Mouse (Mus musculus): ENCODE measurements around the gene Crhr1. TPM values are rescaled to one million over a fixed set of nuclear protein-coding genes. Genes with fewer than 3 reads are reported as not detected.

Crhr1 gene
- polyA plus RNA-seq, 1 experiment from 2014 or later, result 0.51 TPM

DNA sequence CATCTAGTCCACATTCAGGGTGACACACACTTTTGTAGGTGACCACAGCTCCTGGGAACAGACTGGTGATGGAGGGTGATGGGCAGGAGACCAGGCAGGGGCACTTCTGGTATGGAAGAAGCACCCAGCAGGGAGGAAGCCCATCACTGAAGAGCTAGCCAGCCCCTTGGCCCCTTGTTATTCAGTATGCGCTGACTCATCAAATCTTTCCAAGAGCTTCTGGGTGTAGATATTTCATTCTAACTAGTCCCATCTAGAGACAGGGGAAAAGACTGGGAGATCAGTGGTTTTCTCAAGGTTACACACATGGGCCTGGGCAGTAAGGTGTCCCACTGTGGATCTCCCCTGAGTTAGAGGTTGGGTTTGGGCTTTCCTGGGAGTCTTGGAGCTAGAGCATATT lies 12.3 kb downstream of the Crhr1 start:
- Histone ChIP-seq H3K9me3 (no peaks in the 10 kb centered on the region), H3K36me3 (no peaks in the 10 kb centered on the region), H3K27ac (replicated peaks) (no peak overlapping the region), H3K4me2 (replicated peaks) (no peak overlapping the region), H3K4me3 (no peak overlapping the region), H3K9ac (replicated peaks) (no peak overlapping the region), H3K27me3 (peaks cover 6% of the 10 kb centered on the region; the same call in 1 of the 2 replicates), H3K4me1 (no peaks in the 10 kb centered on the region)
- WGBS, result 96% methylated on average over 1 of the region's 1 CpGs
- no peak for ATAC-seq (ENCODE audit: low FRiP score, low read depth)

DNA sequence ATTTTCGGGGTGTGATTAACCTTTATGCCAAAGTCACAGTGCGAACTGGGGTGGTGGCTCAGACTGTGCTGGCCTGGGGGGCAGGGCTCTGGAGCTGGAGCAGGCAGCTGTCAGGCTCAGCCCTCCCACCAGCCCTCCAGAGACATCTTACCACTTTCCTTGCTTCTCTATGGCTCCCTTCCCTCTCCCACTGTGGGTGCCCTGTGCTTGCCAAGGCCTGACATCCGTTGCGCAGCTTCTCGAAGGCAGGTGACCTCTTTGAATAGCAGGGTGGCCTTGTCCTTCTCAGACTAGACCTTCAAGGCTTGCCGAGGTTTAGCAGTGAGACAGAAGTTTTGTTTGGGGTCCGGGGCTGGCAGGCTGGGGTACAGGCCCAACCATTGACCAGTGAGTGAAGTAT lies 16.1 kb downstream of the Crhr1 start:
- no peak overlapping the region for H3K27ac ChIP-seq (replicated peaks)
- H3K9me3 ChIP-seq, result no peaks in the 10 kb centered on the region
- H3K36me3 ChIP-seq, result no peaks in the 10 kb centered on the region
- H3K4me3 ChIP-seq, result no peak overlapping the region
- no peak for ATAC-seq (ENCODE audit: low FRiP score, low read depth)
- no peak overlapping the region for H3K9ac ChIP-seq (replicated peaks)
- WGBS, result 71% methylated on average over 7 of the region's 7 CpGs
- H3K4me2 ChIP-seq (replicated peaks), result no peak overlapping the region
- H3K4me1 ChIP-seq, result peaks cover 5% of the 10 kb centered on the region; the same call in 1 of the 2 replicates
- peaks cover 9% of the 10 kb centered on the region; the same call in 1 of the 2 replicates for H3K27me3 ChIP-seq

DNA sequence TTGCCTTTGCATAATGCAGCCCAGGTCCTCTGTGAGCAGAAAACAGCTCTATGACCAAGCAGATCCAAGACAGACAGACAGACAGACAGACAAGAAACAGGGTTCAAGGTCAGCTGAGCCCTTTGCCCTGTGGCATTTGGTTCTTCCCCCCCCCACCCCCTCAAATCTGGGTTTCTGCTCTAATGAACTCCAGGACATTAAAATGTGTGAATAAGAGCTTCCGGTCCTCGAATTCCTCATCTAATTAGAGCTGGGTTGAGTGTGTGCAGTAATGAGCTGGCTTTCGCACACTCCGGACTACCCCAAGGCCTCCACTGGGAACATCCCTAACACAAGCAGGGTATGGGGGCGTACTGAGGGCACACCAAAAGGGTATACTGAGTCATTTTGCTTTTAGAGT lies 18.3 kb downstream of the Crhr1 start:
- no peaks in the 10 kb centered on the region for H3K9me3 ChIP-seq
- no peak overlapping the region for H3K27ac ChIP-seq (replicated peaks)
- H3K27me3 ChIP-seq, result peaks cover 9% of the 10 kb centered on the region; the same call in 1 of the 2 replicates
- no peak overlapping the region for H3K4me3 ChIP-seq
- no peak overlapping the region for H3K4me2 ChIP-seq (replicated peaks)
- no peak for ATAC-seq (ENCODE audit: low FRiP score, low read depth)
- no peaks in the 10 kb centered on the region for H3K36me3 ChIP-seq
- H3K9ac ChIP-seq (replicated peaks), result no peak overlapping the region
- peaks cover 5% of the 10 kb centered on the region; the same call in 1 of the 2 replicates for H3K4me1 ChIP-seq
- WGBS, result 66% methylated on average over 5 of the region's 5 CpGs

DNA sequence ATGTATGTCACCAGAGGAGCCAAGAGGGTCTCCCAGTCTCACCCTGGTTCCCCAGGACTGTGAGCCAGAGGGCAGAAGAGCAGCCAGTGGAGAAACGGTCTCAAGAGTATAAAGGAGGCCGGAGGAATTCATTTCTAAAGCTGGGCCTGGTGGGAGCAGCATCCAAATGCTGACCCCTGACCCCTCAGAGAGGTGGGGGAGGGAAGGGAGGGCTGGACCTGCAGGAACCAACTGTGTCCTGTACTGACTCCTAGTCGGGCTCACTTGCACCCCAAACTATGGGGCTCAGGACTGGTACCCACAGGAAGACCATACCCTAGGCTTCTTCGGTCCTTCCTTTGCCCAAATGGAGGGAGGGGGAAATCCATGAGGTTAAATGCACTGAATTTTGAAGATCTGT lies 21.7 kb downstream of the Crhr1 start:
- Histone ChIP-seq H3K9me3 (no peaks in the 10 kb centered on the region), H3K9ac (replicated peaks) (no peak overlapping the region), H3K27ac (replicated peaks) (no peak overlapping the region), H3K4me2 (replicated peaks) (no peak overlapping the region), H3K4me3 (no peak overlapping the region), H3K4me1 (peaks cover 20% of the 10 kb centered on the region), H3K27me3 (peaks cover 11% of the 10 kb centered on the region), H3K36me3 (no peaks in the 10 kb centered on the region)
- 51% methylated on average over 4 of the region's 4 CpGs for WGBS
- ATAC-seq (ENCODE audit: low FRiP score, low read depth), result no peak

DNA sequence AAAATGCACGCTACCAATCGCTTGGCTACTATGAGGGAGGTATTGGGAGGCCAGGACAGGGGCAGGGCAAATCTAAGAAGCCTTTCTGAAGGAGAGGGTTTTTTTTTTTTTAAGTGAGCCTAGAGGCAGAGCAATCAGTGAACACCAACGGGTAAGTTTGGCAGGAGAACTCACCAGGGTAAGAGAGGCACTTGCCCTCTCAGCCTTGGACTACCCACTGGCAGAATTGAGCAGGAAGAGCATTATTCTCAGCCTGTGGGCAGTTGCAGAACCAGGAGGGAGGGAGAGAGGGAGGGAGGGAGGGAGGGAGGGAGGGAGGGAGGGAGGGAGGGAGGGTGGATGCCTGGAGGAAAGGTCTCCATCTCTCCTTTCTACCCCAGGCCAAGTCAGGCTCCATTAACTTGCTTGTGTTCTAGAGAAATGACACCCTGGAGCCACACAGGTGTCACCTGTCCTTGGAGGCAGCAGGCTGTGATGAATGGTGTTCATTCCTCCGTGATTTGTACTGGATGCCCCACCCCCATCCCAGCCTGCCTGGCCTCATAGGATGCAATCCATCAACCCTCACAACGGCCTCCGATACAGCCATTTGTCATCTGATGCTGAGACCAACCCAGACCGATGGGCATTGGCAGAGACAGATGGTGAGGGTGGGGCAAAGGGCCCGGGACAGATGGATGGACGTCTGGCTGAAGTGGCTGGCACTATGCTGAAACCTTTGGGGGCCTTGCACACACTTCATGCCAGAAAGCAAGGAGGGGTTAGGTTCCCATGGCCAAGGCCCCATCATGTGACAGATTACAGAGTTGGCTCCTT lies 22.4 kb downstream of the Crhr1 start:
- Histone ChIP-seq H3K27ac (replicated peaks) (no peak overlapping the region), H3K4me3 (no peak overlapping the region), H3K4me2 (replicated peaks) (no peak overlapping the region), H3K36me3 (no peaks in the 10 kb centered on the region), H3K9me3 (no peaks in the 10 kb centered on the region), H3K27me3 (peaks cover 11% of the 10 kb centered on the region), H3K9ac (replicated peaks) (no peak overlapping the region), H3K4me1 (peaks cover 20% of the 10 kb centered on the region)
- WGBS, result 57% methylated on average over 9 of the region's 9 CpGs
- no peak for ATAC-seq (ENCODE audit: low FRiP score, low read depth)

DNA sequence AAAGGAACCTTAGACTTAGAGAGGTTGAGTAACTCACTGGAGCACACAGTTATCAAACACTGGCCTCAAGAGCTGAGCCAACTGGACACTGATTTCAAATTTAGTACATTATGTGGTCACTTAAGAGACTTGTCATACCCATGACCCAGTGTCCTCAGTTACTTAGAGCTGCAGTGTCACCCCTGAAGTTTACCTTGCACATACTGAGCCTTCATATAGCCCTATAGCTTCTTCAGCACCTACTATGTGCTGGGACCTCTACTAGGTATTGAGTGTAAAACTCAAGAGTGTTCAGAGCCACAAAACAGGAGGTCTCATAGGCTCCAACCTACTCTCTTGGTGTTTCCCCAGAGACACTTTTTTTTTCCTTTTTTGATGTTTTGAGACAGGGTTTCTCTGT lies 23.2 kb downstream of the Crhr1 start:
- Histone ChIP-seq H3K9ac (replicated peaks) (no peak overlapping the region), H3K27ac (replicated peaks) (no peak overlapping the region), H3K4me1 (peaks cover 18% of the 10 kb centered on the region), H3K9me3 (no peaks in the 10 kb centered on the region), H3K4me2 (replicated peaks) (no peak overlapping the region), H3K36me3 (no peaks in the 10 kb centered on the region), H3K27me3 (peaks cover 11% of the 10 kb centered on the region), H3K4me3 (no peak overlapping the region)
- ATAC-seq (ENCODE audit: low FRiP score, low read depth), result no peak

DNA sequence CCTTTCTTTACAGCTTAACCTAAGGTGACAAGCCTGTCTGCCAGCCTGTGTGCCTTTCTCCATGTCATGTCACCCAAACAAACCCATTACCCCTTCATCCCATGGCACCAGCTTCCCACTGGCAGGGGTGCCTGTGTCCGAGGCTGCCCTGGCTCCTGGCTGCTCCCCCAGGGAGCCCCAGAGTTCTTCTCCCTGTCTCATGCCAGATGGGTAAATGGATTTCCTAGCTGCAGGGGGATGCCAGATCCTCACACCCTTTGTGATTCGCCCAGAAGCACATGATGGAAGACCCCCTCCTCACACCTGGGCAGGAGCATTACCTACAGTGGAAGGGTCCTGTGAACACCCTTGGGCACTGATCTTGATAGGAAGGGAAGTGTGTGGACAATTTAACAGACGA lies 23.7 kb downstream of the Crhr1 start:
- no peak overlapping the region for H3K27ac ChIP-seq (replicated peaks)
- H3K36me3 ChIP-seq, result no peaks in the 10 kb centered on the region
- 78% methylated on average over 3 of the region's 3 CpGs for WGBS
- no peak for ATAC-seq (ENCODE audit: low FRiP score, low read depth)
- no peak overlapping the region for H3K9ac ChIP-seq (replicated peaks)
- H3K4me3 ChIP-seq, result no peak overlapping the region
- no peaks in the 10 kb centered on the region for H3K9me3 ChIP-seq
- peaks cover 15% of the 10 kb centered on the region for H3K4me1 ChIP-seq
- H3K27me3 ChIP-seq, result peaks cover 11% of the 10 kb centered on the region
- H3K4me2 ChIP-seq (replicated peaks), result no peak overlapping the region

DNA sequence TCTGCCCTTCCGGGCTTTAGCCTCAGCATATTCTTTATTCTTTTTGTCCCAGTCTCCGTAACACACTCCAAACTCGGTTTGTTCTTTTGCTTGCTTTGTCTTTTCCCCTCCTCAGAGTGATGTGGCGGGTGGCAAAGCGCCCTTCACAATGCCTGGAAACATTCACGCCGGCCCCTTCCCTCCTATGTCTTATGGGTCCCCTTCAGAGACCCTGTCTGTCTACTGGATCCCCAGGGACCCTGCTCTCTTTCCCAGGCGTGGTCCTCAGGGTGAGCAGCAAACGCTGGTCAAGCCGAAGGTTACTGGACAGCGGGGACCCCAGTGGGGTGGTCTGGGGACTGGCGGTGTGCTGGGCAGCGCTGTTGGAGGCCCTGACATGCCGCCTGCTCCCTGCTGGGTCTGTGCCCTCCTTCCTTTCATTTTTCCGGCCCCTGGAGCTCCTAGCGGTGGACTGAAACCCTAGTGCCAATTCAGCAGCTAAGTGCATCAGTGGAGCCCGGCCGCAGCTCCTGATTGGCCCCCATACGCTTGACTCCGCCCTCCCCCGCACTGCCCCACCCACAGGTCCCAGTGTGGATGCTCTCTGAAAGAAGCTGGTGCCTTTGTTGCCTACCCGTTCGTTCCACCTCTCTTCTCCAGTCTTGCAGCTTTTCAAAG lies 25.1 kb downstream of the Crhr1 start:
- Histone ChIP-seq H3K4me3 (peak overlapping the region; percentile 46), H3K9me3 (no peaks in the 10 kb centered on the region), H3K4me2 (replicated peaks) (peak overlapping the region; percentile 78), H3K4me1 (peaks cover 15% of the 10 kb centered on the region), H3K27me3 (peaks cover 11% of the 10 kb centered on the region), H3K27ac (replicated peaks) (peak overlapping the region; percentile 87), H3K9ac (replicated peaks) (peak overlapping the region; percentile 63), H3K36me3 (no peaks in the 10 kb centered on the region)
- ATAC-seq (ENCODE audit: low FRiP score, low read depth), result peak; percentile 96
- WGBS, result 3% methylated on average over 23 of the region's 23 CpGs

DNA sequence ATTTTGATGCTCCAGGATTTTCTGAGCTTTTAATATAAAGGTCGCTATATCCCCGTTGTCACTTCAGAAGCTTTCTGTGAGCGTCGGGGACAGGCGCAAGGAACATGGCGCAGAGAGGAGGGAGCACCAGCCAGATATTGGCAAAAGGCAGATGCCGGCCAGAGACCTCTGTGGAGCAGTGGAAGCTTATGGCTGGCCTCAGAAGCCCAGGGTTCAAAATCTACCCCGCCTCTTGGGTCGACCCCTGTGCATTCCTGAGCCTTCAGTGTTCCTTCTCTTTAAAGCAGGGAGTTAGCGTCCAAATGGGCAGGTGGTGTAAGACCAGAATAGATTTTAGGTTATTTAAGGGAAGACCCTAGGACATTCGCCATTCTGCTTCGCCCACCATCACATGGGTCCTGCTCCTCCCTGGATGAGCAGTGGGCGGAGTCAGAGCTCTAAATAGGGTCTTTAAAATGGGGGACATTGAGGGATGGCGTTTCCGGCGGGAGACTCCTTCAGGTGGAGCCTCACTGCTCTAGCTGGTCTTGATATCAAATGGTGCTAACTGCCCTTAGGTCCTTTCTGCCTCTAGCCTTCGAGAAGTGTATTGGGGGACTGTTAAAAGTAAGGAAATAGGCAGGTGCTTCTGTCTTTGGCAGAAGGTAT lies 25.7 kb downstream of the Crhr1 start:
- H3K4me3 ChIP-seq, result peak overlapping the region; percentile 46
- H3K4me2 ChIP-seq (replicated peaks), result peak overlapping the region; percentile 78
- H3K27ac ChIP-seq (replicated peaks), result peak overlapping the region; percentile 87
- WGBS, result 5% methylated on average over 17 of the region's 17 CpGs
- ATAC-seq (ENCODE audit: low FRiP score, low read depth), result peak; percentile 36
- H3K9me3 ChIP-seq, result no peaks in the 10 kb centered on the region
- H3K36me3 ChIP-seq, result no peaks in the 10 kb centered on the region
- H3K4me1 ChIP-seq, result peaks cover 15% of the 10 kb centered on the region
- peaks cover 9% of the 10 kb centered on the region for H3K27me3 ChIP-seq
- H3K9ac ChIP-seq (replicated peaks), result peak overlapping the region; percentile 63

DNA sequence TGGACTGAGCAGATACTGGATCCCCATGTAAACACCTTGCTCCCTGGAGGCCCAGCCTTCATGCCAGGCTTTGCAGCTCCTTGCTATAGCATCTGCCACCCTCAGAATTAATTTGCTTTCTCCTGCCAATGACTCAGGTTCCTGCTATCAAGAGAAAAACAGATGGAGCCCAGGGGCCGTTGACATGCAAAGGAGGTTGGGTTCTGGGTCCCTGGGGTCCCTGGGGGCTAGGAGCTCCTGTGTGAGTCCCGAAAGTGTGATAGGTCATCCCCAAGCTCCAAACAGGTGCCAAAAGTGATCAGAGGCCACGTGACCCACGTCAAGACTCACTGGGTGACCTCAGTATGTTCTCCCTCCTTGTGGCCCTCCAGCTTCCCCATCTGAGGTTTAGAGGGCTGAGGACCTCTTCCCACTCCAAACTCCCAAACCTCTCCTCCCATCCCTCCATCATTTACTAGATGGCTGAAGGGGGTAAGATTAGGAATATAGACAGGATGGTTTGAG lies 27.2 kb downstream of the Crhr1 start:
- WGBS, result 86% methylated on average over 4 of the region's 4 CpGs
- H3K4me3 ChIP-seq, result no peak overlapping the region
- no peaks in the 10 kb centered on the region for H3K9me3 ChIP-seq
- ATAC-seq (ENCODE audit: low FRiP score, low read depth), result no peak
- H3K36me3 ChIP-seq, result no peaks in the 10 kb centered on the region
- H3K4me1 ChIP-seq, result peaks cover 15% of the 10 kb centered on the region
- no peak overlapping the region for H3K4me2 ChIP-seq (replicated peaks)
- H3K27ac ChIP-seq (replicated peaks), result no peak overlapping the region
- H3K27me3 ChIP-seq, result peaks cover 9% of the 10 kb centered on the region
- no peak overlapping the region for H3K9ac ChIP-seq (replicated peaks)

DNA sequence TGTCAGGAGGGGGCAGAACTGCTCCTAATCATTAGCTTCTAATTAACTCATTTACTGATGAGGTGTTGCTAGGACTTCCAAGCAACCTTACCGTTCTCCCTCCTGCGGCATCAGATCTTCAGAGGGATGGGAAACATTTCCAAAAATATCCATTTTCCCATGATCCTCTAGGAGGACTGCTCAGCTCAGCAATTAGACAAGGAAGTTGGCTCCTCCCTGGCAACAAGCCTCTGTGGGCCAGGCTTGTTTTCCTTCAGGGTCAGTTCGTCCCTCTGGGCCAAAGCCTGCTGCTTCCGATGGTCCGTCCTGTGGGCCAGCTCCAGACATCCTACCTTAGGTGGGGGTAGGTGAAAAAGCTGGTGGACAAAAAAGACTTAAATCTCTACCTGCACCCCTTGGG lies 28.5 kb downstream of the Crhr1 start:
- Histone ChIP-seq H3K4me2 (replicated peaks) (no peak overlapping the region), H3K27ac (replicated peaks) (no peak overlapping the region), H3K9me3 (no peaks in the 10 kb centered on the region), H3K4me3 (no peak overlapping the region), H3K27me3 (peaks cover 9% of the 10 kb centered on the region), H3K36me3 (no peaks in the 10 kb centered on the region), H3K9ac (replicated peaks) (no peak overlapping the region), H3K4me1 (peaks cover 15% of the 10 kb centered on the region)
- ATAC-seq (ENCODE audit: low FRiP score, low read depth), result no peak
- 81% methylated on average over 5 of the region's 5 CpGs for WGBS

DNA sequence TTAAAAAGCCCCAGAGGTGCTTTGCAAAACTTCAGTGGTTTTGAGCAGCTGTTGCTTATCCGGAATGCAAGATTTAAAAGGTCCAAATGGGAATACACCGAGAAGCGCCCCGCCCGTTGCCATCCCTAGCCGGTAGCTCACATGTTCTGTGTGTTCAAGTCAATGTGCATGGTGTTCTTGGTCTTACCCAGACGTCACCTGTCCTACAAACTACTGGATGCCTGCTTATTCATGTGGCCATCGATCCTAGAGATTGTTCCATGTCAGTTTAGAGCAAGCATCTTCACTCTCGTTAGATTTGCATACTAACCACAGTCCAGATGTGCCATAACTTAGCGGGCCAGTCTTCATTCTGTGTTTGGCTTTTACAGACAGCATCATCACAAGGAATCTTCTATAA lies 31.6 kb downstream of the Crhr1 start:
- ATAC-seq (ENCODE audit: low FRiP score, low read depth), result no peak
- no peaks in the 10 kb centered on the region for H3K36me3 ChIP-seq
- H3K27ac ChIP-seq (replicated peaks), result no peak overlapping the region
- no peaks in the 10 kb centered on the region for H3K27me3 ChIP-seq
- no peaks in the 10 kb centered on the region for H3K4me1 ChIP-seq
- no peak overlapping the region for H3K4me2 ChIP-seq (replicated peaks)
- H3K4me3 ChIP-seq, result no peak overlapping the region
- H3K9ac ChIP-seq (replicated peaks), result no peak overlapping the region
- WGBS, result 91% methylated on average over 10 of the region's 10 CpGs
- H3K9me3 ChIP-seq, result no peaks in the 10 kb centered on the region
